11 mouse cellular contexts compared by ENCODE assay signal in genomic region chr1:181769392-181769791, GRCm38 (mm10).
A peak's percentile ranks its signal among the peaks of the same experiment; 100 is the strongest.
DNase-seq lines count a peak whose midpoint lies in the region; ATAC-seq and TF ChIP-seq lines count a peak whose summit lies in the region.
"Had no signal": no experiment of that assay in that cellular context is flagged by ENCODE, and none has a peak within 500 bp of the region (broad histone marks: within the 10 kb centered on the region; RNA-seq: fewer than 3 reads in every experiment).

No protein-coding gene starts in this region.

- no peak overlapping the region for H3K4me2 ChIP-seq in kidney, postnatal 0 days (ENCODE audit: low read length)
- H3K4me2 ChIP-seq: heart, embryonic 12.5 days; limb, embryonic 12.5 days had no signal

- TF ChIP-seq CTCF in kidney, postnatal 0 days (IDR thresholded peaks at IDR 0.05; ENCODE audit: low read depth): peak; percentile 48
- TF ChIP-seq CTCF in testis, adult 2 months (IDR thresholded peaks at IDR 0.05; ENCODE audit: control insufficient read depth, insufficient read depth, insufficient replicate concordance, low read depth, low read length): peak; percentile 85

- H3K4me3 ChIP-seq in kidney, postnatal 0 days (replicated peaks; ENCODE audit: low read depth, low read length): no peak overlapping the region
- H3K4me3 ChIP-seq in testis, adult 2 months (ENCODE audit: control insufficient read depth, low read depth, low read length): peak overlapping the region; percentile 35; the same call in 1 of the 2 replicates
- H3K4me3 ChIP-seq: heart, embryonic 12.5 days; limb, embryonic 12.5 days; midbrain, embryonic 10.5 days had no signal

- no peak overlapping the region for H3K27ac ChIP-seq in kidney, postnatal 0 days
- H3K27ac ChIP-seq in testis, adult 2 months (ENCODE audit: control insufficient read depth, insufficient read depth, low read depth, low read length): no peak overlapping the region
- H3K27ac ChIP-seq: limb, embryonic 12.5 days; midbrain, embryonic 10.5 days had no signal

- H3K4me1 ChIP-seq in kidney, postnatal 0 days (replicated peaks; ENCODE audit: insufficient read depth, low read length): no peaks in the 10 kb centered on the region
- no peaks in the 10 kb centered on the region for H3K4me1 ChIP-seq in testis, adult 2 months (ENCODE audit: control insufficient read depth, insufficient read depth, low read length)
- H3K4me1 ChIP-seq: heart, embryonic 12.5 days; limb, embryonic 12.5 days; midbrain, embryonic 10.5 days had no signal

- H3K9me3 ChIP-seq in kidney, postnatal 0 days (replicated peaks; ENCODE audit: low read length): no peaks in the 10 kb centered on the region
- H3K9me3 ChIP-seq: limb, embryonic 12.5 days; midbrain, embryonic 10.5 days had no signal

- H3K9ac ChIP-seq in kidney, postnatal 0 days (ENCODE audit: low read depth, low read length): no peak overlapping the region
- H3K9ac ChIP-seq: heart, embryonic 12.5 days; limb, embryonic 12.5 days had no signal

- H3K36me3 ChIP-seq in kidney, postnatal 0 days (ENCODE audit: insufficient read depth, low read length): no peaks in the 10 kb centered on the region
- H3K36me3 ChIP-seq in testis, adult 2 months (ENCODE audit: control insufficient read depth, insufficient read depth, low read length): no peaks in the 10 kb centered on the region; the same call in 1 of the 2 replicates
- H3K36me3 ChIP-seq: heart, embryonic 12.5 days; limb, embryonic 12.5 days; midbrain, embryonic 10.5 days had no signal

- DNase-seq in kidney, postnatal 0 days (ENCODE audit: low spot score): no peak
- no peak for DNase-seq in kidney, adult 8-10 months
- DNase-seq in right cerebral cortex, postnatal 4 days: peak; percentile 33
- no peak for DNase-seq in right cerebral cortex, postnatal 25 days
- DNase-seq in ZHBTc4 (ENCODE audit: low read depth, low spot score): peak; percentile 76
- no peak for DNase-seq in cerebellum, postnatal 36 days
- DNase-seq: kidney, adult 11 months had no signal

- no peak for ATAC-seq in kidney, postnatal 0 days (replicated peaks; ENCODE audit: low FRiP score, low read depth)

- no peaks in the 10 kb centered on the region for H3K27me3 ChIP-seq in kidney, postnatal 0 days (ENCODE audit: insufficient read depth, low read length)
- no peaks in the 10 kb centered on the region for H3K27me3 ChIP-seq in testis, adult 2 months (ENCODE audit: control insufficient read depth, insufficient read depth, low read length)
- H3K27me3 ChIP-seq: heart, embryonic 12.5 days; limb, embryonic 12.5 days had no signal

- no peak for TF ChIP-seq POLR2A in testis, adult 2 months (IDR thresholded peaks at IDR 0.05; ENCODE audit: control insufficient read depth, low read depth, low read length)

- 59% methylated on average over 14 of the region's 14 CpGs for WGBS in kidney, postnatal 0 days

Comparison
In these comparisons a context has a peak if more than half of its experiments do, and no peak if none do; other contexts are left out.
1. DNase-seq: peak in right cerebral cortex, postnatal 4 days (single experiment) and ZHBTc4 (single experiment); none in kidney, postnatal 0 days (single experiment), kidney, adult 8-10 months (0 of 2), right cerebral cortex, postnatal 25 days (single experiment) and cerebellum, postnatal 36 days (0 of 2).